Mouse (Mus musculus) Patski (cell line): ENCODE data around the gene 9530068E07Rik. TPM values are rescaled to one million over a fixed set of nuclear protein-coding genes. Genes with fewer than 3 reads are reported as not detected.
"Not testable (repeated sequence)": the region's sequence is repeated elsewhere in the genome, so short reads cannot be mapped to it uniquely, and the experiment has no call there.

Experiments
- ATAC-seq: fragments of 100-300 bp; one replicate; pipeline ENCODE4 v1.8.0; 2021
- CTCF ChIA-PET: fragments of 350-600 bp; sonication (Branson Sonifier 250); formaldehyde crosslinking; loops from one replicate; lab custom pipeline; 2022; ENCODE audit warnings: inconsistent platforms; lab: Charles Lee
- POLR2A ChIA-PET: fragments of 350-600 bp; sonication (Branson Sonifier 250); formaldehyde crosslinking; loops from one replicate; lab custom pipeline; 2022; ENCODE audit warnings: antibody characterized with exemption, inconsistent platforms; lab: Charles Lee
- DNase-seq: peaks from one replicate; pipeline ENCODE4 v3.0.0-alpha.2; 2011; ENCODE audit warnings: low read depth, low spot score
- H3K27me3 ChIP-seq: fragments of 371-371 bp; one replicate; pipeline ENCODE4 v1.5.1; 2021
- CTCF ChIP-seq: fragments of 100-300 bp; IDR thresholded peaks from one replicate; pipeline ENCODE4 v1.5.1; 2021
- in situ Hi-C: fragments of 300-500 bp; cut with MboI; formaldehyde crosslinking; loops from 3 replicates; pipeline ENCODE4 v1.11.1; 2018; ENCODE audit warnings: low pct_unique_long_range_greater_than_20kb, mixed read lengths
- polyA plus RNA-seq: library from polyadenylated mRNA; unstranded; gene quantifications from one replicate; pipeline ENCODE4 v1.2.3, GENCODE M21; 2021

Gene 9530068E07Rik
- polyA plus RNA-seq, 1 experiment from 2014 or later = 254 TPM

GRCm38 (mm10) chr11:52370135-52370452, 26.1 kb upstream of the 9530068E07Rik start:
- no peaks in the 10 kb centered on the region for H3K27me3 ChIP-seq

GRCm38 (mm10) chr11:52370538-52370937, 25.7 kb upstream of the 9530068E07Rik start:
- CTCF ChIA-PET = interaction anchor here (3.0 kb wide), 1 partner anchor 14 kb away, joined by 10 read pairs; no protein-coding TSS in a partner anchor
- POLR2A ChIA-PET = interaction anchor here (1.2 to 1.3 kb wide), 2 partner anchors 9 to 10 kb away, joined by 3 to 4 read pairs; no protein-coding TSS in a partner anchor
- no peak for TF ChIP-seq CTCF
- ATAC-seq (no peak), DNase-seq (no peak)
- H3K27me3 ChIP-seq = no peaks in the 10 kb centered on the region
- in situ Hi-C loops = no loop called here

More at GRCm38 (mm10) chr11:52370135-52370452, 26.1 kb upstream of the 9530068E07Rik start:
- ATAC-seq = no peak
- TF ChIP-seq CTCF = no peak
- ChIA-PET CTCF (interaction anchor here (3.0 kb wide), 1 partner anchor 14 kb away, joined by 10 read pairs; no protein-coding TSS in a partner anchor), POLR2A (interaction anchor here (1.2 to 1.3 kb wide), 2 partner anchors 8 to 10 kb away, joined by 3 to 4 read pairs; no protein-coding TSS in a partner anchor)
- in situ Hi-C loops = no loop called here
- DNase-seq = no peak

- POLR2A ChIA-PET = interaction anchor here (1.2 kb wide), 1 partner anchor 11 kb away, joined by 4 read pairs; no protein-coding TSS in a partner anchor
- no peak for TF ChIP-seq CTCF
- no peak for DNase-seq
- CTCF ChIA-PET = interaction anchor here (0.9 to 2.7 kb wide), 14 partner anchors 7 to 136 kb away, joined by 3 to 26 read pairs (median 4); partner anchors contain the start of genes 9530068E07Rik and Vdac1
- no peaks in the 10 kb centered on the region for H3K27me3 ChIP-seq
- ATAC-seq = no peak
- in situ Hi-C loops = no loop called here
Measured at GRCm38 (mm10) chr11:52373841-52374240, 22.4 kb upstream of the 9530068E07Rik start.

- peak; percentile 78 for TF ChIP-seq CTCF
- in situ Hi-C loops = no loop called here
- peak; percentile 47 for ATAC-seq
- ChIA-PET CTCF (interaction anchor here (0.9 to 2.7 kb wide), 14 partner anchors 8 to 136 kb away, joined by 3 to 26 read pairs (median 4); partner anchors contain the start of genes 9530068E07Rik and Vdac1), POLR2A (interaction anchor here (1.2 kb wide), 1 partner anchor 11 kb away, joined by 4 read pairs; no protein-coding TSS in a partner anchor)
- H3K27me3 ChIP-seq = no peaks in the 10 kb centered on the region
- no peak for DNase-seq
Measured at GRCm38 (mm10) chr11:52374340-52374739, 21.9 kb upstream of the 9530068E07Rik start.

GRCm38 (mm10) chr11:52377579-52377978, 18.6 kb upstream of the 9530068E07Rik start:
- H3K27me3 ChIP-seq = no peaks in the 10 kb centered on the region
- no peak for TF ChIP-seq CTCF
- CTCF ChIA-PET = no interaction called here
- ATAC-seq (no peak), DNase-seq (no peak)
- in situ Hi-C loops = no loop called here
- POLR2A ChIA-PET = interaction anchor here (0.6 kb wide), 1 partner anchor 11 kb away, joined by 3 read pairs; no protein-coding TSS in a partner anchor

- ChIA-PET POLR2A (no interaction called here), CTCF (no interaction called here)
- DNase-seq = no peak
- no peaks in the 10 kb centered on the region for H3K27me3 ChIP-seq
- no peak for ATAC-seq
- in situ Hi-C loops = no loop called here
- TF ChIP-seq CTCF = no peak
Measured at GRCm38 (mm10) chr11:52379241-52379640, 17.0 kb upstream of the 9530068E07Rik start.

GRCm38 (mm10) chr11:52383741-52384140, 12.5 kb upstream of the 9530068E07Rik start:
- ChIA-PET CTCF (interaction anchor here (2.3 to 3.6 kb wide), 3 partner anchors 9 to 13 kb away, joined by 6 to 26 read pairs (median 10); no protein-coding TSS in a partner anchor), POLR2A (no interaction called here)
- in situ Hi-C loops = no loop called here

GRCm38 (mm10) chr11:52384667-52385066, 11.6 kb upstream of the 9530068E07Rik start:
- TF ChIP-seq CTCF = peak; percentile 45
- ChIA-PET CTCF (interaction anchor here (1.7 to 3.6 kb wide), 3 partner anchors 10 to 14 kb away, joined by 10 to 26 read pairs (median 11); partner anchors contain the start of gene 9530068E07Rik), POLR2A (interaction anchor here (0.7 to 0.8 kb wide), 2 partner anchors 22 to 130 kb away, joined by 3 read pairs; no protein-coding TSS in a partner anchor)
- in situ Hi-C loops = no loop called here
- no peaks in the 10 kb centered on the region for H3K27me3 ChIP-seq
- ATAC-seq (no peak), DNase-seq (no peak)

More at GRCm38 (mm10) chr11:52383741-52384140, 12.5 kb upstream of the 9530068E07Rik start:
- no peak for ATAC-seq
- no peaks in the 10 kb centered on the region for H3K27me3 ChIP-seq
- no peak for TF ChIP-seq CTCF
- no peak for DNase-seq

GRCm38 (mm10) chr11:52386892-52387291, 9.3 kb upstream of the 9530068E07Rik start:
- in situ Hi-C loops = no loop called here
- DNase-seq (no peak), ATAC-seq (no peak)
- TF ChIP-seq CTCF = no peak
- ChIA-PET CTCF (interaction anchor here (2.9 kb wide), 1 partner anchor 12 kb away, joined by 10 read pairs; no protein-coding TSS in a partner anchor), POLR2A (no interaction called here)
- no peaks in the 10 kb centered on the region for H3K27me3 ChIP-seq

GRCm38 (mm10) chr11:52388150-52388549, 8.1 kb upstream of the 9530068E07Rik start:
- ATAC-seq (no peak), DNase-seq (no peak)
- ChIA-PET POLR2A (no interaction called here), CTCF (interaction anchor here (2.9 kb wide), 1 partner anchor 14 kb away, joined by 10 read pairs; no protein-coding TSS in a partner anchor)
- in situ Hi-C loops = no loop called here
- H3K27me3 ChIP-seq = no peaks in the 10 kb centered on the region
- no peak for TF ChIP-seq CTCF

GRCm38 (mm10) chr11:52388979-52389378, 7.2 kb upstream of the 9530068E07Rik start:
- POLR2A ChIA-PET, in situ Hi-C loops, ATAC-seq: not testable (repeated sequence)

More at GRCm38 (mm10) chr11:52388979-52389378, 7.2 kb upstream of the 9530068E07Rik start:
- H3K27me3 ChIP-seq, CTCF ChIA-PET, DNase-seq: not testable (repeated sequence)
